Mouse (Mus musculus) left cerebral cortex, adult 18-20 months (tissue): ENCODE data around the gene Ptk6. TPM values are rescaled to one million over a fixed set of nuclear protein-coding genes. Genes with fewer than 3 reads are reported as not detected.
"Not testable (repeated sequence)": the region's sequence is repeated elsewhere in the genome, so short reads cannot be mapped to it uniquely, and the experiment has no call there.

ENCODE experiments used
- DNase-seq, 2 experiments: peaks; one replicate each; pipeline ENCODE4 v3.0.0; 2021 to 2022; ENCODE audit warnings: low spot score in 2 of 2, mixed read lengths in 1 of 2
- total RNA-seq, 2 experiments: library from RNA; stranded (reverse); gene quantifications; 2 replicates each; pipeline ENCODE4 v1.2.3; 2021

The Ptk6 gene
- total RNA-seq, 2 experiments from 2014 or later = not detected

DNA sequence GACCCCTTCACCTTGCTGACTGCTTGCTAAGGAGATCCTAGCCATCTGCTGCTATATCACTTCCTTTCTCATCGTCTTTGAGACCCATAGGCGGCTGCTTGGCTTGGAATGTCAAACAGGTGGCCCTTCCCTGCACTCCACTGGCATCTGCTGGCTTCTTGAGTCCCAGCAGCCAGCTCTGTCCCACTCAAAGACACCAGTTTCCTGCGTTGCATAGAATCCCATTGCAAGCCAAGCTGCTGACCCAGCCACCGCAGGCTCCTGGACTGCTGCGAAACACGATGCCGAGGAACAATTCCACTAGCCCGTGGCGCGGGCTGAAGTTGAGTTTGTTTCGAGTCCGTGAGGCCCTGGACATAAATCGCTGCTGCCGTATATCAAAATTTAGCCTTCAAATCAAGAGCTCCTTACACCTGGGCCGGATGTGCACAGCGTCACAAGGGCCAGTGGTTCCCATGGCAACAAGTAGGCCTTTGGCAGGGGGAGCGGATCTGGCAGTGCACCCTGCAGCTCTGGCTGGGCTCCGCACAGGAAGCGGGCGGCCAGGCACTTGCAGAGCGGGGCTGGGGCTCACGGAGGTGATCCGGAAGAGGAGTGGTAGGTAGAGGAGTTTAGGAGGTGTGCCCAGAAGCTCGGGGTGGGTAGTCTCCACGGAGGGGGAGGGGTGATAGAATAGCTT, 17.1 kb upstream of the Ptk6 start, which contains the start of gene Fndc11:
Gene Fndc11 (plus strand): TSS at position 476 of the 679 bp plus-strand sequence.
- DNase-seq = peak; percentile 37 to 40

GRCm38 (mm10) chr2:181218881-181219485, 16.4 kb upstream of the Ptk6 start:
- no peak for DNase-seq

DNA sequence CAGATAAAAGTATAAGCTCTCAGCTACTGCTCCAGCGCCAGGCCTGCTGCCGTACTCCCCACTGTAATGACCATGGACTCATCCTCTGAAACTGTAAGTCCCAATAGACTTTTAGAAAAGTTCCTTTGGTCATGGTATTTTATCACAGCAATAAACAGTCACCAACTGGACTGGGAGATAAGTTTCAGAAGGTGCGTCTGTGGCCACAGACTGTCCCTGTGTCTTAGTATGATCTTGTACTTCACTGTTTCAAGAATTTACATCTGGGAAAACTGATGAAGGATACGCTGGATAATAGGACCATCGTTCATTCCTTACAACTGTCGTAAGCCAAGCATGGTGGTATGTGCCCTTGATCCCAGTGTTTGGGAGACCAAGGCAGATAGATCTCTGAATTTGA, 13.4 kb upstream of the Ptk6 start:
- DNase-seq = no peak

- DNase-seq = no peak
Observed at GRCm38 (mm10) chr2:181213021-181213445, 10.4 kb upstream of the Ptk6 start, which contains the start of gene Srms. Gene Srms, minus strand, starts transcription at chr2:181213185.

DNA sequence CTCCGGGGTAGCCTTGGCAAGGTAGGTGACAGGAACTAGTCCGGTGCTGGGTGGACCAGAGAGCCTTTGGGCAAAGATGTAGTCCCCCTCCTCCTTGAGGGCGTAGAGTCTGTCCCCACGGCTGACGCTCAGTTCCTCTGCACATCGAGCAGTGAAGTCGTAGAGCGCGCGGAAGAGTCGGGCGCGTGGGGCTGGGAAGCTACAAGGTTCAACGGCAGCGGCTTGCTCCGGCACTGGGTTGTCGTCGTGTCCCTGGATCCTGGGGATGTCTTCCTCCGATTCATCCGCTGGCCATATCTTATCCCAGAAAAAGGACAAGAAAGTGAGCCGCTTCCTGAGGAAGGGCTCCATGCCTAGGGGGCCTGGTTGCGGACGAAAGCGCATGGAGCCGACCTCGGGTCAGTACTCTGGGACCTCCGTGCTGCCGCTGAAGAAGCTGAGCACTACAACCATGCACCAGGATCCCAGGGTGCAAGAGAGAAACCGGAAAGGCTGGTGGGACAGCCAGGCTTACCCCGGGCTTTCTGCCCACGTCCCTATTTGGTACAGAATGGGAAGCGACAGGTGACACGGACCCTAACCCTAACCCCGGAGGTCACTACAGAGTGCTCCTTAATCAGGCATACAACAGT, 9.9 kb upstream of the Ptk6 start:
- no peak for DNase-seq

DNA sequence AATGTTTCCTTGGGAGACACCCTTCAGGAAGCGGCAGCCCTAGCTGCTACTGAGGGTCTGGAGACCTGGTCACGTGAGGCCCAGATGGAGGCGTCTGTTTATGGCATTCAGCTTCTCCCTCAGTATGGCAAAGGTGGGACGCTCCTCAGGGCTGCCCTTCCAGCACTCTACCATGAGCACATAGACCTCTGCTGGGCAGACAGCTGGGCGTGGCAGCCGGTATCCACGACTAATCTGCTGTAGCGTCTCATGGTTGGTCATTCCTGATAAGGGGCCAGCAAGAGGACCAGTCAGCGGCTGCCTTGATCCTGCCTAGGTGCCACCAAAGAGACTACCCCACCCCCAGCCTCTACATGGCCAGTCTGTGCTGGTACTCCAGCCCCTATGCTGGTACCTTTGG, 3.5 kb upstream of the Ptk6 start:
- no peak for DNase-seq

DNA sequence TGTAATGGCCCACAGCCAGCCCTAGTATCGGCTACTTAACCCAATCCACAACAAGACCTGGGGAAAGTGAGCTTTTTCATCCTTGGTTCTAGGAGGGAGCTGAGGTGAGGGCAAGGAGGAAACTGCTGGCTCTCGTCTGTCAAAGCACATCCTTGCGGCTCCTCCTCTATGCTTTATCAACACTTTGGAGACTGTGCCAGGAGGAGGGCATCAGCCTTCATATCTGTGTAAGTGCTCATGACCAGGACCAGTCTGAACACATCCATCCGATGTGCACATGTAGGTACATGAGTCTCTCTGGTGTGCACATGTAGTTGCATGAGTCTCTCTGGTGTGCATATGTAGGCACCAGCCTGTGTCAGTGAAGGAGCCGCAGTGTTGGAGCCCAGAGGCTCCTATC, 3.1 kb upstream of the Ptk6 start:
- DNase-seq = no peak

GRCm38 (mm10) chr2:181202886-181203285, 297 bp upstream of the Ptk6 start:
- no peak for DNase-seq

DNA sequence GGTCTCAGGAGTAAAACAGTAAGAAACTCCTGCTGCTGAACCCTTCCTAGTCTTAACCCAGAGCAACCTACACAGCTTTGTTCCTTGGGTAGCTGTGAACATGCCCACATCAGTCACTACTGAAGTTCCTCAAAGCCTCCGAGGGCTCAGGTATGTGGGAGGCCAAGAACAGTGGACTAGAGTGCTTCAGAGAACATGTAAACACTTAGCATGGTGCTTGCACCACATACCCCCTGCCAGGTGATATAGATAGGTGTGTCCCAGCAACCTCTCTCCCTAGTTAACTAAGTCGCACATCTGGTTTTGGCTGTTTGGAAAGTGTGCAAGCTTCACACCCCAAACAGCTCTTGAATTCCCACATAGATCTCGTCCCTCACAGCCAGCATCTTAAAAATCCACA, 983 bp downstream of the Ptk6 start:
- DNase-seq = no peak

- no peak for DNase-seq
Observed at GRCm38 (mm10) chr2:181196628-181197300, 5.8 kb downstream of the Ptk6 start.

DNA sequence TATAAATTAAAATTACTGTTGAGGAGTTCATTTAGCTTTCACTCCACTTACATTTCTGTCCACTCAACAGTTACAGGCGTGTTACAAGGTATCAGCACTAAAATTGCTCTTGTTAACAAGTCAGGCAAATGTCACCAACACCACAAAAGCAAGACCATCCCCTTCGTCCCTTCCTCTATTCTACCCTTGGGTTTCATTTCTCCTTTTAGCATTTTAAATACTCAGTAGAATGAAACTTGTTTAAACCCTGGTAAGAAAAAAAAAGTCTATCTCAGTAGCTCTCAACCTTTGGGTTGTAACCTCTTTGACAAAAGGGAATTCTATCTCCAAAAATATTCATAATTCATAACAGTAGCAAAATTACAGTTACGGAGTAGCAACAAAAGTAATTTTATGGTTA, 9.5 kb downstream of the Ptk6 start:
- no peak for DNase-seq

DNA sequence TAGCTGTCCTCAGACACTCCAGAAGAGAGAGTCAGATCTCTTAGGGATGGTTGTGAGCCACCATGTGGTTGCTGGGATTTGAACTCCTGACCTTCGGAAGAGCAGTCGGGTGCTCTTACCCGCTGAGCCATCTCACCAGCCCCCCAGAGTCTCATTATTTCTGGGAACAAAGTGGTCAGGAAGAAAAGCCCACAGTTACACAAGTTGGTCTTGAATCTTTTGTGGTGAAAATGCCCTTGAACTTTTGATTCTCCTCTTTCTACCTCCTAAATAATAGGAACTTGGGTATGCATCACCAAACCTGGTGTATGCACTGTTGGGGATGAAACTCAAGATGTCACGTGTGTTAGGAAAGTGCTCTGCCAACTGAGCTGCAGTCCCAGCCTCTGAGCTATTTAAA, 10.7 kb downstream of the Ptk6 start:
- no peak for DNase-seq

- DNase-seq = not testable (repeated sequence)
Observed at GRCm38 (mm10) chr2:181191385-181191784, 11.2 kb downstream of the Ptk6 start.

GRCm38 (mm10) chr2:181189321-181189720, 13.3 kb downstream of the Ptk6 start:
- DNase-seq = no peak

- DNase-seq = no peak
Observed at GRCm38 (mm10) chr2:181188681-181189080, 13.9 kb downstream of the Ptk6 start.

GRCm38 (mm10) chr2:181187121-181188000, 15.2 kb downstream of the Ptk6 start, which contains the start of gene Ppdpf:
Gene Ppdpf, plus strand, starts transcription at chr2:181187247.
- peak; percentile 86 to 92 for DNase-seq

DNA sequence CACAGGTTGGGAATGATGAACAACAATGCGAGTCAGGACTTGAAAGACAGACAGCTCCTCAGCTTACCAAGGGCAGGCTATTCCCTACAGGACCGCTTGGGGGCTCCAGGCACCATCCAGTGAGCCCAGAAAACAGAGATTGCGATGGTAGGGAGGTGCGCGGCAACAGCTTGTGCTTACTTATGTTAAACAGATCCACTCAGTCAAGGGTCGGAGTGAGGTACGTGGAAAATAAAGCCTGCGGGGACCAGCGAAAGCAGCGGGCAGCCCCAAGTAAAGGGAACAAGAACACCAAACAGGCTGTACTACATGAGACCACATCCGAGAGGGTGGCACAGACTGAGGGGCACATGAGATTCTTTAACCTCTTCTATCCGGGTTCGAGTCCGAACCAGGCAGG, 16.0 kb downstream of the Ptk6 start:
- DNase-seq = peak; percentile 88 to 90

GRCm38 (mm10) chr2:181180898-181181297, 21.7 kb downstream of the Ptk6 start:
- DNase-seq = peak in 1 of 2 experiments; percentile 30

GRCm38 (mm10) chr2:181178471-181178870, 24.1 kb downstream of the Ptk6 start:
- no peak for DNase-seq

GRCm38 (mm10) chr2:181178015-181178414, 24.6 kb downstream of the Ptk6 start:
- no peak for DNase-seq

GRCm38 (mm10) chr2:181174646-181175045, 27.9 kb downstream of the Ptk6 start:
- DNase-seq = no peak
